Mouse (Mus musculus) megakaryocyte, embryonic 14.5 days (primary cell): ENCODE measurements around the gene Crtc3.

Source experiments
- FLI1 ChIP-seq: IDR thresholded peaks from 2 replicates; pipeline ENCODE4 v1.6.1; 2012; ENCODE audit warnings: low read length, inconsistent platforms, mixed read lengths
- GATA1 ChIP-seq: IDR thresholded peaks from 3 replicates; pipeline ENCODE4 v1.6.1; 2012; ENCODE audit warnings: mixed read lengths, low read length, inconsistent platforms, borderline replicate concordance

DNA sequence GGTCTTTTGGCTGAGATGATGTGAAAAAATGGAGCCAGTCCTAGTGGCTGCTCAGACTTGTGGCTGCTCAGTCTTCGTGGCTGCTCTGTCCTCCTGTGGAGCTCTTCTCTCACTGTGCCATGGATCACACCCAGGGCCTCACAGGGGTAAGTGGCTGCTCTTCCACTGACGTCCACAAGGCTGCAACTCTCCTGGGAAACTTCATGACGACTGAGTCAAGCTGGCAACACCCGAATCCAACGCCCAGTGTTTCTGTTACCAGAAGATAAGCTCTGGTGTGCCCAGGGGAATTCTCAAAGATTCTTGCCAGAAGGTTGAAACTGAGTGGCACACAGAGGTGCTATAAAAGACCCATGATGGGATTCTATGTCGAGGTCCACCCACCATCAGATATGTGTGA lies 13.8 kb upstream of the Crtc3 start:
- no peak for TF ChIP-seq FLI1
- no peak for TF ChIP-seq GATA1
